Mouse (Mus musculus): ENCODE measurements around the gene Dok7. TPM values are rescaled to one million over a fixed set of nuclear protein-coding genes. Genes with fewer than 3 reads are reported as not detected.

Gene Dok7
- polyA plus RNA-seq, 1 experiment = not detected

GRCm38 (mm10) chr5:35043110-35043451, 13.5 kb upstream of the Dok7 start:
- no peak; the same call in 1 of the 2 replicates for TF ChIP-seq CTCF (IDR thresholded peaks at IDR 0.05; ENCODE audit: insufficient read depth, low read depth, low read length)
- no peak for TF ChIP-seq POLR2A (IDR thresholded peaks at IDR 0.05; ENCODE audit: insufficient read depth, low read depth, low read length)
- 12% methylated on average over 1 of the region's 1 CpGs for WGBS
- Histone ChIP-seq H3K4me1 (ENCODE audit: control insufficient read depth, insufficient read depth, low read length) (peaks cover 3% of the 10 kb centered on the region; the same call in 1 of the 2 replicates), H3K27ac (ENCODE audit: insufficient read depth, low read depth, low read length) (no peak overlapping the region), H3K4me3 (ENCODE audit: insufficient read depth, low read depth, low read length) (no peak overlapping the region)

GRCm38 (mm10) chr5:35050541-35050940, 6.0 kb upstream of the Dok7 start:
- WGBS = 87% methylated on average over 5 of the region's 5 CpGs
- no peak for TF ChIP-seq POLR2A (IDR thresholded peaks at IDR 0.05; ENCODE audit: insufficient read depth, low read depth, low read length)
- TF ChIP-seq CTCF (IDR thresholded peaks at IDR 0.05; ENCODE audit: insufficient read depth, low read depth, low read length) = no peak
- no peak overlapping the region for H3K27ac ChIP-seq (ENCODE audit: insufficient read depth, low read depth, low read length)
- H3K4me3 ChIP-seq (ENCODE audit: insufficient read depth, low read depth, low read length) = no peak overlapping the region
- no peaks in the 10 kb centered on the region for H3K4me1 ChIP-seq (ENCODE audit: control insufficient read depth, insufficient read depth, low read length)

- no peak overlapping the region for H3K27ac ChIP-seq (ENCODE audit: insufficient read depth, low read depth, low read length)
- peaks cover 23% of the 10 kb centered on the region for H3K4me1 ChIP-seq (ENCODE audit: control insufficient read depth, insufficient read depth, low read length)
- H3K4me3 ChIP-seq (ENCODE audit: insufficient read depth, low read depth, low read length) = no peak overlapping the region
- 99% methylated on average over 3 of the region's 3 CpGs for WGBS
- TF ChIP-seq POLR2A (IDR thresholded peaks at IDR 0.05; ENCODE audit: insufficient read depth, low read depth, low read length) (no peak), CTCF (IDR thresholded peaks at IDR 0.05; ENCODE audit: insufficient read depth, low read depth, low read length) (no peak)
Observed at GRCm38 (mm10) chr5:35054628-35055027, 1.9 kb upstream of the Dok7 start.

- no peak overlapping the region for H3K4me3 ChIP-seq (ENCODE audit: insufficient read depth, low read depth, low read length)
- whole genome bisulfite sequencing = 55% methylated on average over 12 of the region's 12 CpGs
- no peak for TF ChIP-seq CTCF (IDR thresholded peaks at IDR 0.05; ENCODE audit: insufficient read depth, low read depth, low read length)
- TF ChIP-seq POLR2A (IDR thresholded peaks at IDR 0.05; ENCODE audit: insufficient read depth, low read depth, low read length) = no peak
- peaks cover 23% of the 10 kb centered on the region for H3K4me1 ChIP-seq (ENCODE audit: control insufficient read depth, insufficient read depth, low read length)
- no peak overlapping the region for H3K27ac ChIP-seq (ENCODE audit: insufficient read depth, low read depth, low read length)
Observed at GRCm38 (mm10) chr5:35055076-35055475, 1.5 kb upstream of the Dok7 start.

- TF ChIP-seq CTCF (IDR thresholded peaks at IDR 0.05; ENCODE audit: insufficient read depth, low read depth, low read length) = no peak
- TF ChIP-seq POLR2A (IDR thresholded peaks at IDR 0.05; ENCODE audit: insufficient read depth, low read depth, low read length) = no peak
- no peak overlapping the region for H3K27ac ChIP-seq (ENCODE audit: insufficient read depth, low read depth, low read length)
- H3K4me3 ChIP-seq (ENCODE audit: insufficient read depth, low read depth, low read length) = peak overlapping the region; percentile 57
- WGBS = 15% methylated on average over 4 of the region's 4 CpGs
- peaks cover 23% of the 10 kb centered on the region for H3K4me1 ChIP-seq (ENCODE audit: control insufficient read depth, insufficient read depth, low read length)
Observed at GRCm38 (mm10) chr5:35057582-35057981, 1.0 kb downstream of the Dok7 start.

- Histone ChIP-seq H3K27ac (ENCODE audit: insufficient read depth, low read depth, low read length) (no peak overlapping the region), H3K4me1 (ENCODE audit: control insufficient read depth, insufficient read depth, low read length) (peaks cover 23% of the 10 kb centered on the region), H3K4me3 (ENCODE audit: insufficient read depth, low read depth, low read length) (no peak overlapping the region)
- WGBS = 45% methylated on average over 1 of the region's 1 CpGs
- TF ChIP-seq CTCF (IDR thresholded peaks at IDR 0.05; ENCODE audit: insufficient read depth, low read depth, low read length) = no peak
- TF ChIP-seq POLR2A (IDR thresholded peaks at IDR 0.05; ENCODE audit: insufficient read depth, low read depth, low read length) = no peak
Observed at GRCm38 (mm10) chr5:35058216-35058615, 1.6 kb downstream of the Dok7 start.

- H3K27ac ChIP-seq (ENCODE audit: insufficient read depth, low read depth, low read length) = no peak overlapping the region
- H3K4me3 ChIP-seq (ENCODE audit: insufficient read depth, low read depth, low read length) = no peak overlapping the region
- peaks cover 23% of the 10 kb centered on the region for H3K4me1 ChIP-seq (ENCODE audit: control insufficient read depth, insufficient read depth, low read length)
- 96% methylated on average over 3 of the region's 3 CpGs for WGBS
- TF ChIP-seq CTCF (IDR thresholded peaks at IDR 0.05; ENCODE audit: insufficient read depth, low read depth, low read length) (no peak), POLR2A (IDR thresholded peaks at IDR 0.05; ENCODE audit: insufficient read depth, low read depth, low read length) (no peak)
Observed at GRCm38 (mm10) chr5:35060098-35060497, 3.5 kb downstream of the Dok7 start.

- peaks cover 8% of the 10 kb centered on the region; the same call in 1 of the 2 replicates for H3K4me1 ChIP-seq (ENCODE audit: control insufficient read depth, insufficient read depth, low read length)
- WGBS = 94% methylated on average over 2 of the region's 2 CpGs
- H3K4me3 ChIP-seq (ENCODE audit: insufficient read depth, low read depth, low read length) = no peak overlapping the region
- no peak overlapping the region for H3K27ac ChIP-seq (ENCODE audit: insufficient read depth, low read depth, low read length)
- TF ChIP-seq POLR2A (IDR thresholded peaks at IDR 0.05; ENCODE audit: insufficient read depth, low read depth, low read length) (no peak), CTCF (IDR thresholded peaks at IDR 0.05; ENCODE audit: insufficient read depth, low read depth, low read length) (no peak)
Observed at GRCm38 (mm10) chr5:35069841-35070240, 13.3 kb downstream of the Dok7 start.

GRCm38 (mm10) chr5:35070314-35070713, 13.7 kb downstream of the Dok7 start:
- no peak overlapping the region for H3K4me3 ChIP-seq (ENCODE audit: insufficient read depth, low read depth, low read length)
- H3K4me1 ChIP-seq (ENCODE audit: control insufficient read depth, insufficient read depth, low read length) = peaks cover 8% of the 10 kb centered on the region; the same call in 1 of the 2 replicates
- no peak for TF ChIP-seq POLR2A (IDR thresholded peaks at IDR 0.05; ENCODE audit: insufficient read depth, low read depth, low read length)
- no peak for TF ChIP-seq CTCF (IDR thresholded peaks at IDR 0.05; ENCODE audit: insufficient read depth, low read depth, low read length)
- WGBS = 92% methylated on average over 8 of the region's 8 CpGs
- H3K27ac ChIP-seq (ENCODE audit: insufficient read depth, low read depth, low read length) = no peak overlapping the region

- H3K27ac ChIP-seq (ENCODE audit: insufficient read depth, low read depth, low read length) = no peak overlapping the region
- no peak overlapping the region for H3K4me3 ChIP-seq (ENCODE audit: insufficient read depth, low read depth, low read length)
- 46% methylated on average over 7 of the region's 7 CpGs for WGBS
- no peak for TF ChIP-seq CTCF (IDR thresholded peaks at IDR 0.05; ENCODE audit: insufficient read depth, low read depth, low read length)
- no peak for TF ChIP-seq POLR2A (IDR thresholded peaks at IDR 0.05; ENCODE audit: insufficient read depth, low read depth, low read length)
- peaks cover 8% of the 10 kb centered on the region; the same call in 1 of the 2 replicates for H3K4me1 ChIP-seq (ENCODE audit: control insufficient read depth, insufficient read depth, low read length)
Observed at GRCm38 (mm10) chr5:35070953-35071352, 14.4 kb downstream of the Dok7 start.
